Mouse (Mus musculus) C2C12 (cell line): ENCODE results near the gene Wdr54.

Source experiments
- CTCF ChIP-seq: IDR thresholded peaks from one replicate; pipeline ENCODE4 v1.5.1; 2011; ENCODE audit not compliant: control insufficient read depth, insufficient read depth, insufficient read length
- MAX ChIP-seq: IDR thresholded peaks from one replicate; pipeline ENCODE4 v1.6.1; 2011; ENCODE audit warnings: mild to moderate bottlenecking, control low read depth
- MYOD1 ChIP-seq: IDR thresholded peaks from one replicate; pipeline ENCODE4 v1.6.1; 2011; ENCODE audit warnings: low read depth; ENCODE audit not compliant: control insufficient read depth, insufficient read length
- MYOG ChIP-seq: IDR thresholded peaks from one replicate; pipeline ENCODE4 v1.6.1; 2011; ENCODE audit not compliant: control insufficient read depth, insufficient read length; ENCODE audit errors: extremely low read depth
- USF1 ChIP-seq: IDR thresholded peaks from one replicate; pipeline ENCODE4 v1.6.1; 2011; ENCODE audit warnings: low read depth, mild to moderate bottlenecking, control low read depth, moderate library complexity

DNA sequence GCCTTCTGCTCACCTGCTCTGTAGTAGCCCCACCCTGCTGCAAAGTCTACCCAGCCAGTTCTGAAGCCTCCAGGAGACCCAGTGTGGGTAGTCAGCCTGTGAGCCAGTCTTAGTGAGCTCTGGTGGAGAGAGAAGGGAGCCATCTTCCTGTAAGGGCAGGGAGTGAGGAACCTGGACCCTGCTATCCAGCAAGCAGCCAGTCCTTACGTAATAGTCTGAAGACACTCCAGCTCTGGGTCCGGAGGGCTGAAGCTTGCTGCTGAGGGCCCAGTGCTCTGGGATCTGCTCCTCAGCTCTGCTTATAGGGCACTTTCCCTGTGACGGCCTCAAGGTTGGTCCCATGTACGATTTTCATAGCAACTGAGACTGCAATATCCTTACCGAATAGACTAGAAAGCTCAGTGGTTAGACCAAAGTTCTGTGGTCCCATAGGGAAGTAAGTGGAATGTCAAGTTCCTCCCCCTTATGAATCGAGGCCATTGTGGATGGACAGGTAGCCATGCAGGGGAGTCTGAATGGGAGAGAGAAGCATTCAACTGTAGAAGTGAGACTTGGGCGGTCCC, 21.2 kb downstream of the Wdr54 start, which contains the start of gene Rtkn:
- no peak for TF ChIP-seq CTCF
- TF ChIP-seq MAX: no peak
- TF ChIP-seq MYOG: no peak
- no peak for TF ChIP-seq USF1
- TF ChIP-seq MYOD1: no peak
